Mouse (Mus musculus): Measurements from ENCODE around the gene Thap4. TPM values are rescaled to one million over a fixed set of nuclear protein-coding genes. Genes with fewer than 3 reads are reported as not detected.
A peak's percentile ranks its signal among the peaks of the same experiment; 100 is the strongest.

Thap4 gene
- polyA plus RNA-seq, 1 experiment from 2014 or later, result 58.4 TPM

- H3K36me3 ChIP-seq, result no peaks in the 10 kb centered on the region
- no peaks in the 10 kb centered on the region for H3K9me3 ChIP-seq
- no peak overlapping the region for H3K9ac ChIP-seq
- 83% methylated on average over 8 of the region's 8 CpGs for WGBS
- H3K4me3 ChIP-seq, result no peak overlapping the region
- H3K27me3 ChIP-seq, result peaks cover 3% of the 10 kb centered on the region; the same call in 1 of the 2 replicates
- H3K4me1 ChIP-seq, result peaks cover 14% of the 10 kb centered on the region
- H3K27ac ChIP-seq, result no peak overlapping the region
- no peak for ATAC-seq (ENCODE audit: insufficient number of reproducible peaks, insufficient read depth, low FRiP score, low TSS enrichment, low read depth)
- no peak overlapping the region for H3K4me2 ChIP-seq
Measured at GRCm38 (mm10) chr1:93688154-93688553, 66.5 kb downstream of the Thap4 start.

GRCm38 (mm10) chr1:93686961-93687320, 67.7 kb downstream of the Thap4 start:
- Histone ChIP-seq H3K4me2 (peak overlapping the region; percentile 96), H3K9me3 (no peaks in the 10 kb centered on the region; the same call in 1 of the 2 replicates), H3K9ac (peak overlapping the region; percentile 79), H3K27me3 (peaks cover 3% of the 10 kb centered on the region; the same call in 1 of the 2 replicates), H3K4me1 (peaks cover 14% of the 10 kb centered on the region), H3K36me3 (no peaks in the 10 kb centered on the region), H3K4me3 (peak overlapping the region; percentile 61), H3K27ac (peak overlapping the region; percentile 55; the same call in 1 of the 2 replicates)
- WGBS, result 55% methylated on average over 3 of the region's 3 CpGs
- ATAC-seq (ENCODE audit: insufficient number of reproducible peaks, insufficient read depth, low FRiP score, low TSS enrichment, low read depth), result no peak

- peak; percentile 81 for ATAC-seq (ENCODE audit: insufficient number of reproducible peaks, insufficient read depth, low FRiP score, low TSS enrichment, low read depth)
- 3% methylated on average over 51 of the region's 51 CpGs for WGBS
Measured at GRCm38 (mm10) chr1:93686245-93686960, 68.3 kb downstream of the Thap4 start.

GRCm38 (mm10) chr1:93685401-93686244, 69.0 kb downstream of the Thap4 start, which contains the start of gene Bok:
Gene Bok, plus strand, starts transcription at chr1:93685660.
- peak within 1 kb of the TSS; percentile 55 for H3K27ac ChIP-seq
- H3K9ac ChIP-seq, result peak within 1 kb of the TSS; percentile 79
- H3K36me3 ChIP-seq, result no peaks in the 10 kb centered on the region
- peaks cover 3% of the 10 kb centered on the region; the same call in 1 of the 2 replicates for H3K27me3 ChIP-seq
- peak within 1 kb of the TSS; percentile 96 for H3K4me2 ChIP-seq
- H3K4me1 ChIP-seq, result peaks cover 14% of the 10 kb centered on the region
- no peaks in the 10 kb centered on the region; the same call in 1 of the 2 replicates for H3K9me3 ChIP-seq
- peak within 1 kb of the TSS; percentile 61 for H3K4me3 ChIP-seq
- peak; percentile 33; the same call in 1 of the 2 replicates for ATAC-seq (ENCODE audit: insufficient number of reproducible peaks, insufficient read depth, low FRiP score, low TSS enrichment, low read depth)
- WGBS, result under 1% methylated on average over 63 of the region's 78 CpGs

More at GRCm38 (mm10) chr1:93686245-93686960, 68.3 kb downstream of the Thap4 start:
- H3K27me3 ChIP-seq, result peaks cover 3% of the 10 kb centered on the region; the same call in 1 of the 2 replicates
- peak overlapping the region; percentile 55; the same call in 1 of the 2 replicates for H3K27ac ChIP-seq
- peak overlapping the region; percentile 96 for H3K4me2 ChIP-seq
- peak overlapping the region; percentile 61 for H3K4me3 ChIP-seq
- H3K4me1 ChIP-seq, result peaks cover 14% of the 10 kb centered on the region
- peak overlapping the region; percentile 79 for H3K9ac ChIP-seq
- H3K9me3 ChIP-seq, result no peaks in the 10 kb centered on the region; the same call in 1 of the 2 replicates
- H3K36me3 ChIP-seq, result no peaks in the 10 kb centered on the region

GRCm38 (mm10) chr1:93679889-93680568, 74.6 kb downstream of the Thap4 start:
- H3K4me1 ChIP-seq, result peaks cover under 1% of the 10 kb centered on the region; the same call in 1 of the 2 replicates
- no peak overlapping the region for H3K9ac ChIP-seq
- H3K36me3 ChIP-seq, result no peaks in the 10 kb centered on the region
- no peak overlapping the region for H3K4me3 ChIP-seq
- no peak overlapping the region for H3K27ac ChIP-seq
- no peak overlapping the region for H3K4me2 ChIP-seq
- H3K27me3 ChIP-seq, result no peaks in the 10 kb centered on the region
- WGBS, result 52% methylated on average over 7 of the region's 7 CpGs
- H3K9me3 ChIP-seq, result no peaks in the 10 kb centered on the region; the same call in 1 of the 2 replicates
- no peak for ATAC-seq (ENCODE audit: insufficient number of reproducible peaks, insufficient read depth, low FRiP score, low TSS enrichment, low read depth)

GRCm38 (mm10) chr1:93678386-93678785, 76.3 kb downstream of the Thap4 start:
- Histone ChIP-seq H3K4me1 (no peaks in the 10 kb centered on the region), H3K9me3 (no peaks in the 10 kb centered on the region; the same call in 1 of the 2 replicates), H3K27ac (no peak overlapping the region), H3K9ac (no peak overlapping the region), H3K36me3 (no peaks in the 10 kb centered on the region), H3K4me2 (no peak overlapping the region), H3K4me3 (no peak overlapping the region), H3K27me3 (no peaks in the 10 kb centered on the region)
- no peak for ATAC-seq (ENCODE audit: insufficient number of reproducible peaks, insufficient read depth, low FRiP score, low TSS enrichment, low read depth)
- 68% methylated on average over 2 of the region's 2 CpGs for WGBS

- ATAC-seq (ENCODE audit: insufficient number of reproducible peaks, insufficient read depth, low FRiP score, low TSS enrichment, low read depth), result no peak
- no peaks in the 10 kb centered on the region for H3K9me3 ChIP-seq
- peaks cover 13% of the 10 kb centered on the region for H3K4me1 ChIP-seq
- no peak overlapping the region for H3K4me3 ChIP-seq
- H3K27ac ChIP-seq, result no peak overlapping the region
- H3K9ac ChIP-seq, result no peak overlapping the region
- WGBS, result 79% methylated on average over 5 of the region's 5 CpGs
- H3K27me3 ChIP-seq, result no peaks in the 10 kb centered on the region
- H3K4me2 ChIP-seq, result no peak overlapping the region
- H3K36me3 ChIP-seq, result no peaks in the 10 kb centered on the region
Measured at GRCm38 (mm10) chr1:93672682-93673081, 82.0 kb downstream of the Thap4 start.

GRCm38 (mm10) chr1:93669941-93670340, 84.7 kb downstream of the Thap4 start:
- H3K9me3 ChIP-seq, result no peaks in the 10 kb centered on the region
- H3K27ac ChIP-seq, result no peak overlapping the region
- H3K9ac ChIP-seq, result no peak overlapping the region
- H3K36me3 ChIP-seq, result no peaks in the 10 kb centered on the region
- H3K4me3 ChIP-seq, result no peak overlapping the region
- H3K4me1 ChIP-seq, result peaks cover 13% of the 10 kb centered on the region
- no peak for ATAC-seq (ENCODE audit: insufficient number of reproducible peaks, insufficient read depth, low FRiP score, low TSS enrichment, low read depth)
- no peak overlapping the region for H3K4me2 ChIP-seq
- H3K27me3 ChIP-seq, result no peaks in the 10 kb centered on the region

- 15% methylated on average over 17 of the region's 17 CpGs for WGBS
- H3K36me3 ChIP-seq, result no peaks in the 10 kb centered on the region
- peak; percentile 63; the same call in 1 of the 2 replicates for ATAC-seq (ENCODE audit: insufficient number of reproducible peaks, insufficient read depth, low FRiP score, low TSS enrichment, low read depth)
- H3K9me3 ChIP-seq, result no peaks in the 10 kb centered on the region
- no peaks in the 10 kb centered on the region for H3K27me3 ChIP-seq
- peak overlapping the region; percentile 36 for H3K4me3 ChIP-seq
- peak overlapping the region; percentile 13; the same call in 1 of the 2 replicates for H3K27ac ChIP-seq
- H3K4me2 ChIP-seq, result peak overlapping the region; percentile 62
- peaks cover 13% of the 10 kb centered on the region for H3K4me1 ChIP-seq
- peak overlapping the region; percentile 62 for H3K9ac ChIP-seq
Measured at GRCm38 (mm10) chr1:93668791-93669548, 85.7 kb downstream of the Thap4 start.

- no peak overlapping the region for H3K4me2 ChIP-seq
- no peaks in the 10 kb centered on the region for H3K27me3 ChIP-seq
- H3K27ac ChIP-seq, result no peak overlapping the region
- H3K4me3 ChIP-seq, result no peak overlapping the region
- H3K4me1 ChIP-seq, result peaks cover 13% of the 10 kb centered on the region
- no peaks in the 10 kb centered on the region for H3K36me3 ChIP-seq
- 29% methylated on average over 13 of the region's 13 CpGs for WGBS
- H3K9ac ChIP-seq, result no peak overlapping the region
- no peaks in the 10 kb centered on the region for H3K9me3 ChIP-seq
- ATAC-seq (ENCODE audit: insufficient number of reproducible peaks, insufficient read depth, low FRiP score, low TSS enrichment, low read depth), result peak; percentile 40; the same call in 1 of the 2 replicates
Measured at GRCm38 (mm10) chr1:93667760-93668400, 86.8 kb downstream of the Thap4 start.
